Comparison of ENCODE assay signal across 10 mouse cellular contexts in genomic region chr8:94814556-94814955, GRCm38 (mm10). TPM values are rescaled to one million over a fixed set of nuclear protein-coding genes. Genes with fewer than 3 reads are reported as not detected.
DNase-seq lines count a peak whose midpoint lies in the region; ATAC-seq and TF ChIP-seq lines count a peak whose summit lies in the region.
"Had no signal": no experiment of that assay in that cellular context is flagged by ENCODE, and none has a peak within 500 bp of the region (broad histone marks: within the 10 kb centered on the region; RNA-seq: fewer than 3 reads in every experiment).

No protein-coding gene starts in this region.

- TF ChIP-seq CTCF in E14TG2a.4 (conservative IDR thresholded peaks at IDR 0.05; ENCODE audit: low read length) = peak; percentile 74
- TF ChIP-seq CTCF in hindbrain, postnatal 0 days (IDR thresholded peaks at IDR 0.05; ENCODE audit: low read depth) = peak; percentile 70

- H3K4me2 ChIP-seq in hindbrain, postnatal 0 days (ENCODE audit: low read depth, low read length) = no peak overlapping the region
- H3K4me2 ChIP-seq: liver, embryonic 13.5 days had no signal

- H3K36me3 ChIP-seq in E14TG2a.4 (ENCODE audit: insufficient read depth, low read length) = peaks cover 14% of the 10 kb centered on the region; the same call in 1 of the 2 replicates
- H3K36me3 ChIP-seq in hindbrain, postnatal 0 days (ENCODE audit: insufficient read depth, low read length) = no peaks in the 10 kb centered on the region
- H3K36me3 ChIP-seq: liver, embryonic 13.5 days had no signal

- 0% methylated on average over 1 of the region's 1 CpGs for WGBS in hindbrain, postnatal 0 days

- H3K27ac ChIP-seq in hindbrain, postnatal 0 days = no peak overlapping the region
- H3K27ac ChIP-seq: liver, embryonic 13.5 days had no signal

- H3K4me1 ChIP-seq in E14TG2a.4 (replicated peaks; ENCODE audit: low read depth, low read length) = no peaks in the 10 kb centered on the region
- H3K4me1 ChIP-seq in hindbrain, postnatal 0 days (ENCODE audit: insufficient read depth, low read length) = no peaks in the 10 kb centered on the region

- H3K9ac ChIP-seq in hindbrain, postnatal 0 days (replicated peaks; ENCODE audit: low read length) = no peak overlapping the region
- H3K9ac ChIP-seq: liver, embryonic 13.5 days had no signal

- DNase-seq in kidney, adult 9 months = peak; percentile 53
- no peak for DNase-seq in kidney, adult 8-10 months
- peak; percentile 41 for DNase-seq in A20 (ENCODE audit: low read depth, low spot score)
- DNase-seq in hindbrain, postnatal 0 days (ENCODE audit: low spot score) = peak; percentile 53
- no peak for DNase-seq in yolk sac, embryonic 10.5 days (ENCODE audit: low spot score)
- no peak for DNase-seq in adrenal gland, postnatal 25 days
- DNase-seq in ovary, postnatal 36 days (ENCODE audit: low spot score) = no peak
- DNase-seq: liver, embryonic 13.5 days; right cerebral cortex, postnatal 25 days had no signal

- H3K27me3 ChIP-seq in E14TG2a.4 (ENCODE audit: insufficient read depth, low read length) = no peaks in the 10 kb centered on the region
- H3K27me3 ChIP-seq in hindbrain, postnatal 0 days (ENCODE audit: insufficient read depth, low read length) = no peaks in the 10 kb centered on the region
- H3K27me3 ChIP-seq: liver, embryonic 13.5 days had no signal

- no peak overlapping the region for H3K4me3 ChIP-seq in E14TG2a.4 (replicated peaks; ENCODE audit: low read length)
- no peak overlapping the region for H3K4me3 ChIP-seq in hindbrain, postnatal 0 days (ENCODE audit: low read length)
- H3K4me3 ChIP-seq: liver, embryonic 13.5 days had no signal

- no peak for ATAC-seq in hindbrain, postnatal 0 days

- no peaks in the 10 kb centered on the region for H3K9me3 ChIP-seq in E14TG2a.4 (ENCODE audit: low read length)
- H3K9me3 ChIP-seq in hindbrain, postnatal 0 days (ENCODE audit: low read length) = no peaks in the 10 kb centered on the region
- H3K9me3 ChIP-seq: liver, embryonic 13.5 days had no signal

RNA-seq across cellular contexts. Expression of gene Ccl17, which starts 4.3 kb away (rescaled TPM):
- not detected in 2 replicates for total RNA-seq in hindbrain, postnatal 0 days (2014; rRNA removed)
- 2.7 and 4.8 TPM in 2 replicates for polyA plus RNA-seq in hindbrain, postnatal 0 days (2015; fragmentation: Nextera tagmentation; extraction: Ambion mirVana)
- 0.70 TPM in 1 of 2 replicates, not detected in the other for total RNA-seq in adrenal gland, postnatal 25 days (2021)

RNA-seq across cellular contexts. Expression of gene Coq9, which starts 23.6 kb away (rescaled TPM):
- total RNA-seq in hindbrain, postnatal 0 days (2014; rRNA removed) = 109 and 133 TPM in 2 replicates
- 54.7 and 59.2 TPM in 2 replicates for polyA plus RNA-seq in hindbrain, postnatal 0 days (2015; fragmentation: Nextera tagmentation; extraction: Ambion mirVana)
- total RNA-seq in adrenal gland, postnatal 25 days (2021) = 199 and 209 TPM in 2 replicates

RNA-seq across cellular contexts. Expression of gene Ciapin1, which starts 23.6 kb away (rescaled TPM):
- total RNA-seq in hindbrain, postnatal 0 days (2014; rRNA removed) = 62.5 and 72.6 TPM in 2 replicates
- polyA plus RNA-seq in hindbrain, postnatal 0 days (2015; fragmentation: Nextera tagmentation; extraction: Ambion mirVana) = 139 and 144 TPM in 2 replicates
- total RNA-seq in adrenal gland, postnatal 25 days (2021) = 112 and 175 TPM in 2 replicates

RNA-seq across cellular contexts. Expression of gene Polr2c, which starts 42.7 kb away (rescaled TPM):
- 65.3 and 81.6 TPM in 2 replicates for total RNA-seq in hindbrain, postnatal 0 days (2014; rRNA removed)
- polyA plus RNA-seq in hindbrain, postnatal 0 days (2015; fragmentation: Nextera tagmentation; extraction: Ambion mirVana) = 102 TPM in 2 replicates
- 62.1 and 66.2 TPM in 2 replicates for total RNA-seq in adrenal gland, postnatal 25 days (2021)

RNA-seq across cellular contexts. Expression of gene Cx3cl1, which starts 42.7 kb away (rescaled TPM):
- total RNA-seq in hindbrain, postnatal 0 days (2014; rRNA removed) = 99.6 and 100 TPM in 2 replicates
- polyA plus RNA-seq in hindbrain, postnatal 0 days (2015; fragmentation: Nextera tagmentation; extraction: Ambion mirVana) = 74.1 and 87.9 TPM in 2 replicates
- 23.0 and 25.2 TPM in 2 replicates for total RNA-seq in adrenal gland, postnatal 25 days (2021)

Comparison
In these comparisons a context has a peak if more than half of its experiments do, and no peak if none do; other contexts are left out.
1. DNase-seq: peak in kidney, adult 9 months (single experiment), A20 (single experiment) and hindbrain, postnatal 0 days (single experiment); none in kidney, adult 8-10 months (0 of 2), yolk sac, embryonic 10.5 days (single experiment), adrenal gland, postnatal 25 days (single experiment) and ovary, postnatal 36 days (single experiment).